Mouse (Mus musculus) hindbrain, embryonic 14.5 days (tissue): ENCODE measurements around the gene Pard3. TPM values are rescaled to one million over a fixed set of nuclear protein-coding genes. Genes with fewer than 3 reads are reported as not detected.

ENCODE experiments used
- ATAC-seq: fragments of 200-750 bp; cut with Nextera tagmentation; 2 replicates; pipeline ENCODE4 v1.8.0; 2017; ENCODE audit warnings: moderate number of reproducible peaks, mild to moderate bottlenecking, moderate TSS enrichment, moderate library complexity; ENCODE audit not compliant: low FRiP score
- DNase-seq: peaks from one replicate; pipeline ENCODE4 v3.0.0-alpha.2; 2015; ENCODE audit warnings: low spot score
- H3K27ac ChIP-seq: fragments of 300-500 bp; sonication (generic); 2 replicates; pipeline ENCODE4 v1.5.1; 2014; ENCODE audit warnings: mild to moderate bottlenecking, moderate library complexity
- H3K27me3 ChIP-seq: fragments of 300-500 bp; sonication (generic); 2 replicates; pipeline ENCODE4 v1.6.1; 2014; ENCODE audit warnings: mild to moderate bottlenecking, low read length, mixed read lengths; ENCODE audit not compliant: control insufficient read depth, insufficient read depth
- H3K36me3 ChIP-seq: fragments of 300-500 bp; sonication (generic); replicated peaks from 2 replicates; pipeline ENCODE4 v1.6.1; 2014; ENCODE audit not compliant: control insufficient read depth, insufficient read depth
- H3K4me1 ChIP-seq: fragments of 300-500 bp; sonication (generic); replicated peaks from 2 replicates; pipeline ENCODE4 v1.6.1; 2014; ENCODE audit warnings: antibody characterized with exemption, low read length, mixed read lengths; ENCODE audit not compliant: control insufficient read depth, insufficient read depth
- H3K4me2 ChIP-seq: fragments of 300-500 bp; sonication (generic); replicated peaks from 2 replicates; pipeline ENCODE4 v1.6.1; 2014; ENCODE audit warnings: mild to moderate bottlenecking, moderate library complexity
- H3K4me3 ChIP-seq: fragments of 300-500 bp; sonication (generic); replicated peaks from 2 replicates; pipeline ENCODE4 v1.5.1; 2014; ENCODE audit warnings: mild to moderate bottlenecking, low read length
- H3K9ac ChIP-seq: fragments of 300-500 bp; sonication (generic); 2 replicates; pipeline ENCODE4 v1.6.1; 2014
- H3K9me3 ChIP-seq: fragments of 300-500 bp; sonication (generic); 2 replicates; pipeline ENCODE4 v1.6.1; 2016; ENCODE audit warnings: low read length; ENCODE audit not compliant: control insufficient read depth
- WGBS: fragments of 180-500 bp; shearing (Covaris S2); extraction: QIAGEN DNeasy Blood & Tissue Kit; methylation state at CpG from one replicate; pipeline ENCODE4 v1.1.7; 2014; 5-methylcytosine and 5-hydroxymethylcytosine counted together
- polyA plus RNA-seq: library from polyadenylated mRNA; unstranded; fragments of >200 nt; fragmentation: Nextera tagmentation; extraction: Ambion mirVana; gene quantifications from 2 replicates; pipeline ENCODE4 v1.2.1, GENCODE M21; 2014

Pard3 gene
- polyA plus RNA-seq, 1 experiment from 2014 or later: 25.5 TPM

DNA sequence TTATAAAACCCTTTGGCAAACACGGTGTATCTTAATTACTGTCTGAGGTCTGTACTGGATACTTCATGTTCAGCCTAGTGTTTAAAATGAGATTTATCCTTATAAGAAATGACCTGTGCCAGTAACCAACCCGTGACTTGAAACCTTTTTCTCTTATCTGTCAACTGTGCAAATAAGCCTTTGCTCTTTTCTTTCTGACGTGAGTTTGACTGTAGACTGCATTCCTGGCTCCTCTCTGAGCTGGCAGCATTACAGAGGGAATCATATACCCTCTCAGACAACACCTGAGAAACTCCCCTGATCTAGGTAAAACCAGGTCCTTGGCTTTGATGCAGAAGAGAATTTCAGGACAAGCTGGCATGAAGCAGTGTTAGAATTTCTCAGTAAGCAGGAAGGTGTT lies 394.2 kb downstream of the Pard3 start:
- Histone ChIP-seq H3K36me3 (no peaks in the 10 kb centered on the region), H3K9me3 (no peaks in the 10 kb centered on the region), H3K27me3 (no peaks in the 10 kb centered on the region), H3K9ac (no peak overlapping the region), H3K4me2 (no peak overlapping the region), H3K4me3 (no peak overlapping the region), H3K4me1 (no peaks in the 10 kb centered on the region), H3K27ac (no peak overlapping the region)
- WGBS: 64% methylated on average over 3 of the region's 3 CpGs
- DNase-seq (no peak), ATAC-seq (no peak)

DNA sequence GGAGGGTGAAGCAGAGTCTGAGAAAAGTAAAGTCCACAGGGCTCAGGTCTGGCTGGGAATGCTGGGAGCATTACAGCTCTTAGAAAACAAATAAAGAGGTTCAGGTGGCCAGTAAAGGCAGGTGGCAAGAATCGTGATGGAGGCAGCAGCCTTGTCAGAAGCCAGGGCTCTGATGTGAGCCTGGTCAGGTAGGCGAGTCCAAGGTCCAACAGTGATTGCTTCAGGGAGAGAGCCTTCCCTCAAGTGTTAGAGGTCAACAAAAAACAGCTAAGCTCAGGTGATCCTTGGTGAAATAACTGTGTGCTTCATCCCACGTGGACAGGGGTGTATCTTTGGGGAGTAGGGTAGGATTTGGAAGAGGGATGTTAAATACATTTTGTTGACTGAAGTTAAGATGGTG lies 397.5 kb downstream of the Pard3 start:
- H3K4me3 ChIP-seq: no peak overlapping the region
- H3K27me3 ChIP-seq: no peaks in the 10 kb centered on the region
- no peaks in the 10 kb centered on the region for H3K4me1 ChIP-seq
- DNase-seq (no peak), ATAC-seq (no peak)
- 88% methylated on average over 3 of the region's 3 CpGs for WGBS
- no peaks in the 10 kb centered on the region for H3K9me3 ChIP-seq
- no peak overlapping the region for H3K4me2 ChIP-seq
- no peak overlapping the region for H3K27ac ChIP-seq
- H3K36me3 ChIP-seq: no peaks in the 10 kb centered on the region
- no peak overlapping the region for H3K9ac ChIP-seq

DNA sequence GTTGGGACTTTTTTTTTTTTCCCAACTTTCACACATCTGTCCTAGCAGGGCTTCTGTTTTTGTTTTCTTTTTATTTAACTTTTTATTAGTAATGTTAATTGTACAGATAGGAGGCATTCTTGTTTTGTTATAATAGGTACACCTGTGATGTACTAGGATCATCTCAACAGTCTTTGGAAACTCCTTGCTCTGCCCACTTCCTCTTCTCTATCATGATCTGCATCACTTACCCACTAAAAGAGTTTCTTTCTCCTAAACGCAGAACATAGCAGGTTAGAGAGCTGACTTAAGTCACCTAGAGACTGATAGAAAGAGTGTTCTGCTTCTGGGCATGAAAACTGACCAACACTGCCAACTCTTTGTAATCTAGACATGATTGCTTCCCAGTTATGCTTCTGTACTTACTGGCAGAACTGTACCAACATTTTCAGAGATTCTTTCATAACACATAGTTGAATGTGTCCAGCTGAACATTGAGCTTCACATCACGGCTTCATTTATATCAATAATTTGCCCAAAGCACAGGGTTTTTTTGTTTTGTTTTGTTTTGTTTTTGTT lies 398.8 kb downstream of the Pard3 start:
- ATAC-seq (no peak), DNase-seq (no peak)
- no peak overlapping the region for H3K4me3 ChIP-seq
- no peak overlapping the region for H3K9ac ChIP-seq
- H3K27ac ChIP-seq: no peak overlapping the region
- H3K27me3 ChIP-seq: no peaks in the 10 kb centered on the region
- WGBS: 94% methylated on average over 2 of the region's 2 CpGs
- no peak overlapping the region for H3K4me2 ChIP-seq
- no peaks in the 10 kb centered on the region for H3K36me3 ChIP-seq
- no peaks in the 10 kb centered on the region for H3K4me1 ChIP-seq
- H3K9me3 ChIP-seq: no peaks in the 10 kb centered on the region

DNA sequence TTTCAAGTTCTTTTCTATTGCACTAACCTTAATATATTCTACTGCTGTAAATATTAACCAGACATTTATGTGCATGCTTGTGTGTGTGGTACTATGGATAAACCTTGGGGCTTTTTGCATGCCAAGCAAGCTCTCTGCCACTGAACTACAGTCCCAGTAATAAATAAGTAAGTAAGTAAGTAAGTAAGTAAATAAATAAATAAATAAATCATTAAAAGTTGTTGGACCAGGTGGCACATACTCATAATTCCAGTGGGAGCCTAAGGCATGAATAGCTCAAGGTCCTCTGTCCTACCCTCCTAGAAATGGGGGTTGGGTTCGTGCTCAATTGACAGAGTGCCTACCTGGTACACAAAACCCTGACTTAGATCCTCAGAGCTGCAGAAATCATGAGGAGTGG lies 400.6 kb downstream of the Pard3 start:
- H3K9ac ChIP-seq: no peak overlapping the region
- no peaks in the 10 kb centered on the region for H3K9me3 ChIP-seq
- WGBS: 95% methylated on average over 1 of the region's 1 CpGs
- H3K27ac ChIP-seq: no peak overlapping the region
- H3K36me3 ChIP-seq: no peaks in the 10 kb centered on the region
- DNase-seq: no peak
- ATAC-seq: no peak
- H3K4me1 ChIP-seq: no peaks in the 10 kb centered on the region
- H3K4me2 ChIP-seq: no peak overlapping the region
- H3K27me3 ChIP-seq: no peaks in the 10 kb centered on the region
- no peak overlapping the region for H3K4me3 ChIP-seq

DNA sequence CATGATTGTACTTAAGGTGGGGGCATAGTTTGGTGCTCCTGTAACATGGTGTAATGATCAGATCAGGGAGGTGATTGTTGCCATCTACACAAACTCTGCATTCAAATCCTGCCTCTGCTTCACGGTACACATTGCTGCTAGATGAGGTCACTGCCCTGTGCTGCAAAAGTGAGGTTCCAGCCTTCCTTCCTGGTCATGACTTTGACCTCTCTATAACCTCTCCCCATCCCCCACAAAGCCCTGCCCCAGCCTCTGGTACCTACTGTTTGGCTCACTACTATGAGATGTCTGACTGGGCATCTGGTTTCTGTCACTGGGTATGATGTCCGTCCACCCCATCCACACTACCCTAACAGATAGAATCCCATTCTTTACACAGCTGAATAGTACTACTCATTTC lies 408.5 kb downstream of the Pard3 start:
- H3K27ac ChIP-seq: no peak overlapping the region
- no peaks in the 10 kb centered on the region for H3K9me3 ChIP-seq
- no peaks in the 10 kb centered on the region for H3K27me3 ChIP-seq
- ATAC-seq (no peak), DNase-seq (no peak)
- 80% methylated on average over 2 of the region's 2 CpGs for WGBS
- H3K9ac ChIP-seq: no peak overlapping the region
- no peak overlapping the region for H3K4me3 ChIP-seq
- H3K36me3 ChIP-seq: 0 out of 2 replicates have a peak, but pooled peaks cover 5% of the 10 kb centered on the region
- no peaks in the 10 kb centered on the region for H3K4me1 ChIP-seq
- H3K4me2 ChIP-seq: no peak overlapping the region

DNA sequence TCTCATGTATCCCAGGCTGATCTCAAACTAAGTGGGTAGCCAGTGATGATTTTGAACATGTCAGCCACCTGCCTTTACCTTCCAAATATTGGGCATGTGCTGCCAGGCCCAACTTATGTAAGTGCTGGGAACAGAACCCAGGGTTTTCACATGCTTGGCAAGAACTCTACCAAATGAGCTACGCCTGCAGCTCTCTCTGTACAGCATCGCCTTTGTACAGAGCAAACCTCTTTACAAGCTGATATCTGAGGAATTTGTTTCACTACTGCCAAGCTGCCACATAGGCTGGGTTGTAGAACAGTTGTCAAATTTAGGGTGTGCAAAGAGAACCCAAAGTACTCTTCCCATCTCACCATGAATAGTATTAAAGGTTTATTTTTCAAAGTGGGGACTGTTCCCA lies 416.3 kb downstream of the Pard3 start:
- H3K36me3 ChIP-seq: 0 out of 2 replicates have a peak, but pooled peaks cover 5% of the 10 kb centered on the region
- no peak for ATAC-seq
- H3K27me3 ChIP-seq: no peaks in the 10 kb centered on the region
- no peak overlapping the region for H3K27ac ChIP-seq
- WGBS: 98% methylated on average over 2 of the region's 2 CpGs
- H3K4me1 ChIP-seq: no peaks in the 10 kb centered on the region
- no peak overlapping the region for H3K9ac ChIP-seq
- no peak overlapping the region for H3K4me3 ChIP-seq
- no peaks in the 10 kb centered on the region for H3K9me3 ChIP-seq
- DNase-seq: no peak
- H3K4me2 ChIP-seq: no peak overlapping the region

DNA sequence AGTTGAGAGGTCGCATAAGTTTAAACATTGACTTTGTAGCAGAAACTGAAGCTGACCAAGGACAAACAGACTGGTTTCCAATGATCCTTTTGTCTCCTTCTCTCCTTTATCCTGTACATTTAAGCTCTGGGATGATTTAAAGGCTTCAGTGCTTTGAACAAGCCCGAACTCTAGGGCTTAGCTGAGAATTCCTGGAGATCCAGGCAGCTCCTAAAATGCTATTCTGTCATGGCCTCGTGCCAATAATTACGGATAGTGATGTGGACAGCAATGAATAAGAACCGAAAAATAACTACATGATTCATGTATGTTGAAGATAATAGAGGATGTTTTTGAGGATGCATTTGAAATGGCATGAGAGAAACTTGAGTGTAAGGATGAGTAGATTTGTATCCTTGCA lies 421.9 kb downstream of the Pard3 start:
- H3K27ac ChIP-seq: no peak overlapping the region
- no peaks in the 10 kb centered on the region for H3K36me3 ChIP-seq
- DNase-seq (no peak), ATAC-seq (no peak)
- no peak overlapping the region for H3K9ac ChIP-seq
- H3K9me3 ChIP-seq: no peaks in the 10 kb centered on the region
- no peaks in the 10 kb centered on the region for H3K4me1 ChIP-seq
- H3K4me2 ChIP-seq: no peak overlapping the region
- no peaks in the 10 kb centered on the region for H3K27me3 ChIP-seq
- 80% methylated on average over 5 of the region's 5 CpGs for WGBS
- no peak overlapping the region for H3K4me3 ChIP-seq

DNA sequence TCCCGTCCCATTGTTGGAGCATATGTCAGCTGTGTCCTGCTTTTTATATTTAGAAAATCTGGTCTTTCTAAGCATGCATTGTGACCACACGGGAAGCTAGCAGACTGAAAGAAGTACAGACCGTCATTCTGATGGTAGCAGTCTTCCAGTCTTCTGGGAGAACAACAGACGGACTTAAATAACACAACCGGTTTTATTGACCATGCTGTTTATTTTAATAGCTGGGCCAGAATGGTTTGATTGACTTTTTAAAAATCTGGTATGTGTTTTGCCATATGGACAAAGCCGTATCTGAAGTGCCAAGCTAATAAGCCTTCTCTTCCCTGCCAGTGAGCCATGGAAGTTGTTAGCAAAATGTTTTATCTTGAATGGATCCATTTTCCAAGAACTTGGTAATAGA lies 428.3 kb downstream of the Pard3 start:
- H3K4me1 ChIP-seq: no peaks in the 10 kb centered on the region
- H3K4me2 ChIP-seq: no peak overlapping the region
- ATAC-seq (no peak), DNase-seq (no peak)
- H3K9me3 ChIP-seq: no peaks in the 10 kb centered on the region
- H3K27ac ChIP-seq: no peak overlapping the region
- no peak overlapping the region for H3K9ac ChIP-seq
- 31% methylated on average over 6 of the region's 6 CpGs for WGBS
- no peak overlapping the region for H3K4me3 ChIP-seq
- no peaks in the 10 kb centered on the region for H3K36me3 ChIP-seq
- no peaks in the 10 kb centered on the region for H3K27me3 ChIP-seq

DNA sequence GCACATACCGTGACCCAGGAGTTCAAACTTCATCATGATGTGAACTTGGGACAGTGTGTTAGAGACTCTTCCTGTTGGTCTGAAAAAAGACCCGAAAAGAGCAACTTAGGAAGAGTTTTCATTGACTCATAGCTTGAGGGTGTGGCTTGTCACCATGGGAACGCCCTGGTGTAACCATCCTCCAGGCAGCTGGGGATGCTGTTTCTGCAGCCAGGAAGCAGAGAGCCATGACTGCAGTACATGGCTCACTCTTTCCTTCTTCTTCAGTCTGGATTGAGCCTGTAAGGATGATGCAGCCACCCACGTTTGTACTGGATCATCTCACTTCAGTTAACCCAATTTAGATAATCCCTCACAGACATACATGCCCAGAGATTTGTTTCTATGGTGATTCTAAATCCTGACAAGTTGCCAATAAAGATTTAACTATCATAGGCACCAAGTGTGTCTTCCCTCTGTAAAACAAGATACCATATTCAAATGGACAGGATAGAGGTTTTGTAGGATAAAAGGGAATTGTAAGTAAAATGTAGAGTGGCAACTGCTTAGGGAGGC lies 431.6 kb downstream of the Pard3 start:
- H3K9ac ChIP-seq: no peak overlapping the region
- H3K9me3 ChIP-seq: no peaks in the 10 kb centered on the region
- no peak overlapping the region for H3K4me2 ChIP-seq
- WGBS: 60% methylated on average over 4 of the region's 4 CpGs
- no peaks in the 10 kb centered on the region for H3K27me3 ChIP-seq
- H3K4me1 ChIP-seq: peaks cover 18% of the 10 kb centered on the region
- H3K27ac ChIP-seq: no peak overlapping the region
- ATAC-seq (peak; percentile 27; the same call in 1 of the 2 replicates), DNase-seq (no peak)
- no peaks in the 10 kb centered on the region for H3K36me3 ChIP-seq
- H3K4me3 ChIP-seq: no peak overlapping the region
